Mouse (Mus musculus) hindbrain, postnatal 0 days (tissue): Measurements from ENCODE around the gene Sfmbt2. TPM values are rescaled to one million over a fixed set of nuclear protein-coding genes. Genes with fewer than 3 reads are reported as not detected.
"Not testable (repeated sequence)": the region's sequence is repeated elsewhere in the genome, so short reads cannot be mapped to it uniquely, and the experiment has no call there.

Experiments used
- ATAC-seq: fragments of 200-750 bp; cut with Nextera tagmentation; 2 replicates; pipeline ENCODE4 v1.8.0; 2017; ENCODE audit warnings: mild to moderate bottlenecking, moderate TSS enrichment, moderate library complexity
- DNase-seq: peaks from one replicate; pipeline ENCODE4 v3.0.0-alpha.2; 2015; ENCODE audit warnings: low spot score
- H3K27ac ChIP-seq: fragments of 300-500 bp; sonication (generic); 2 replicates; pipeline ENCODE4 v1.5.1; 2014; ENCODE audit warnings: mild to moderate bottlenecking
- H3K27me3 ChIP-seq: fragments of 300-500 bp; sonication (generic); 2 replicates; pipeline ENCODE4 v1.6.1; 2014; ENCODE audit warnings: low read length, mixed read lengths; ENCODE audit not compliant: insufficient read depth
- H3K36me3 ChIP-seq: fragments of 300-500 bp; sonication (generic); 2 replicates; pipeline ENCODE4 v1.6.1; 2014; ENCODE audit warnings: low read length, mixed read lengths; ENCODE audit not compliant: insufficient read depth
- H3K4me1 ChIP-seq: fragments of 300-500 bp; sonication (generic); 2 replicates; pipeline ENCODE4 v1.6.1; 2014; ENCODE audit warnings: antibody characterized with exemption, low read length, mixed read lengths; ENCODE audit not compliant: insufficient read depth
- H3K4me2 ChIP-seq: fragments of 300-500 bp; sonication (generic); 2 replicates; pipeline ENCODE4 v1.6.1; 2014; ENCODE audit warnings: low read depth, mild to moderate bottlenecking, low read length, moderate library complexity, mixed read lengths
- H3K4me3 ChIP-seq: fragments of 300-500 bp; sonication (generic); 2 replicates; pipeline ENCODE4 v1.5.1; 2014; ENCODE audit warnings: low read length
- H3K9ac ChIP-seq: fragments of 300-500 bp; sonication (generic); replicated peaks from 2 replicates; pipeline ENCODE4 v1.6.1; 2014; ENCODE audit warnings: mild to moderate bottlenecking, low read length, moderate library complexity, mixed read lengths
- H3K9me3 ChIP-seq: fragments of 300-500 bp; sonication (generic); 2 replicates; pipeline ENCODE4 v1.6.1; 2016; ENCODE audit warnings: low read length, mixed read lengths
- CTCF ChIP-seq: IDR thresholded peaks from 2 replicates; pipeline ENCODE4 v1.5.1; 2016; ENCODE audit warnings: antibody characterized with exemption, control low read depth, low read depth
- WGBS: fragments of 180-500 bp; shearing (Covaris S2); extraction: QIAGEN DNeasy Blood & Tissue Kit; methylation state at CpG from one replicate; pipeline ENCODE4 v1.1.7; 2014; 5-methylcytosine and 5-hydroxymethylcytosine counted together
- polyA plus RNA-seq: library from polyadenylated mRNA; unstranded; fragments of >200 nt; fragmentation: Nextera tagmentation; extraction: Ambion mirVana; gene quantifications from 2 replicates; pipeline ENCODE4 v1.2.1, GENCODE M21; 2015
- total RNA-seq: library from RNA; depleted of rRNA; stranded (reverse); fragments of >200 nt; gene quantifications from 2 replicates; pipeline ENCODE4 v1.2.3, GENCODE M21; 2014

Gene Sfmbt2
- total and polyA plus RNA-seq, 2 experiments from 2014 or later, result 5.2 to 6.8 TPM

DNA sequence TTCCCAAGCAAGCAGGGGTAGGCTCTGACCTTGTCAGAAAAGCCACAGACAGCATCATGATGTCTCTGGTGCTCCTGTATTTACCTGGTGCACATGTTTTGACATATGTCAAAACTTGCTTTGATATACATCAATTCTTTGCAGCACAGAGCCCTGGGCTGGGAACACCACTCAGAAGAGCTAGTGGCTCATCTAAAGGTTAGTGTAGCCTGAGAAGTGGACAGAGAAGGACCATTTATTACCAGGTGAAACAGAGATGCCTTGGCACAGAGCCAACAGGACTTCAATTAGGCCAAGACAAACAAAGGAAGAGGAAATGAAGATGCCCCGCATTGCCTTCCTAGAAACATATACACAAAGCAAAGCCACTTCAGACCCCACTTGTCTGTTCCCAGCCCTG, 30.3 kb upstream of the Sfmbt2 start:
- Histone ChIP-seq H3K9me3 (no peaks in the 10 kb centered on the region), H3K4me2 (no peak overlapping the region), H3K9ac (no peak overlapping the region), H3K36me3 (no peaks in the 10 kb centered on the region), H3K4me1 (no peaks in the 10 kb centered on the region), H3K27me3 (no peaks in the 10 kb centered on the region), H3K27ac (no peak overlapping the region), H3K4me3 (no peak overlapping the region)
- 77% methylated on average over 1 of the region's 1 CpGs for WGBS
- no peak for ATAC-seq
- no peak for TF ChIP-seq CTCF
- DNase-seq, result no peak

DNA sequence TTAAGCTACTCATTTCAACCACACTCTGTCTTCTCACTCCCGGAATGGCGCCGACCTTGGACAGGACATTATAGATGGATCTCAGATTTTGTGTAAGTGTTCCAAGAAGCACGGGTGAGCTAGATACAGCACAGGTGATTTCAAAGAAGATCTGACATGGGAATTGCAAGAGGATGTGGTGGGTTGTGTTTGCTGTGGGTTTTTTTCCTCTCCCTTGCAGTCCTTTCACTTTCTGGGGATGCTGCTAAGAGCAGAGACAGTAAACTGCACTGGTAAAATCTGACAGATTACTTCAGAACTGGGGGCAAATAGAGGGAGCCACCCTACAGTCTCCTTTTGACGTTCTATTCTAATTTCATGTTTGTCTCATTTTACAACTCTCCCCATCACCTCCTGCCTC, 26.8 kb upstream of the Sfmbt2 start:
- 85% methylated on average over 5 of the region's 5 CpGs for WGBS
- Histone ChIP-seq H3K4me3 (no peak overlapping the region), H3K4me1 (no peaks in the 10 kb centered on the region), H3K36me3 (no peaks in the 10 kb centered on the region), H3K4me2 (no peak overlapping the region), H3K27me3 (no peaks in the 10 kb centered on the region), H3K27ac (no peak overlapping the region), H3K9me3 (no peaks in the 10 kb centered on the region), H3K9ac (no peak overlapping the region)
- ATAC-seq, result no peak
- DNase-seq, result no peak
- no peak for TF ChIP-seq CTCF

DNA sequence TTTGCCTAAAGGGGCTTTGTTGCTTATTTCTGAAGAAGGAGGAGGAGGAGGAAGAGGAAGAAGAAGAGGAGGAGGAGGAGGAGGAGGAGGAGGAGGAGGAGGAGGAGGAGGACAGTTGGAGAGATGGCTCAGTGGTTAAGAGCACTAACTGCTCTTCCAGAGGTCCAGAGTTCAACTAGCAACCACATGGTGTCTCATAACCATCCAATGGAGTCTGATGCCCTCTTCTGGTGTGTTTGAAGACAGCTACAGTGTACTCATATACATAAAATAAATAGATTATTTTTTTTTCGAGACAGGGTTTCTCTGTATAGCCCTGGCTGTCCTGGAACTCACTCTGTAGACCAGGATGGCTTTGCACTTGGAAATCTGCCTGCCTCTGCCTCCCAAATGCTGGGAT, 26.2 kb upstream of the Sfmbt2 start:
- not testable (repeated sequence) for DNase-seq, H3K27ac ChIP-seq, H3K9ac ChIP-seq, H3K4me2 ChIP-seq, ATAC-seq, H3K4me1 ChIP-seq, H3K27me3 ChIP-seq, H3K4me3 ChIP-seq, H3K36me3 ChIP-seq, H3K9me3 ChIP-seq
- 100% methylated on average over 1 of the region's 1 CpGs for WGBS

DNA sequence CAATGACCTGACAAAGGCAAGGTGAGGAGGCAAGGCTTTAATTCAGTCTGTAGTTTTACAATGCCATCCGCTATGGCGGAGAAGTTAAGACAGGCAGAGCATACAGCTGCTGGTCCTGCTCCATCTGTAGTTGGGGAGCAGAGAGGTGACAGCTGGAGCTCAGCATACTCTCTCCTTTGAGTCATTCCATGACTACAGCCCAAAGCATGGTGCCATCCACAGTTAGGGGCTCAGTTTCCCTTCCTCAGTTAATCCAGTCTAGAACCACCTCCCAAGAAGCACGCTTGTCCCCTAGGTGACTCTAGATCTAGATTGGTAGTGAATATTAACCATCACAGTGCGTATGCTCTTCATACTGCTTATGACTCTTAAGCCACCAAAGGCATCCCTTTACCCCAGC, 23.1 kb upstream of the Sfmbt2 start:
- Histone ChIP-seq H3K9me3 (no peaks in the 10 kb centered on the region), H3K27me3 (no peaks in the 10 kb centered on the region), H3K4me1 (no peaks in the 10 kb centered on the region), H3K27ac (no peak overlapping the region), H3K36me3 (no peaks in the 10 kb centered on the region), H3K9ac (no peak overlapping the region), H3K4me2 (no peak overlapping the region), H3K4me3 (no peak overlapping the region)
- DNase-seq (no peak), ATAC-seq (no peak)
- no peak for TF ChIP-seq CTCF
- WGBS, result 91% methylated on average over 4 of the region's 4 CpGs

DNA sequence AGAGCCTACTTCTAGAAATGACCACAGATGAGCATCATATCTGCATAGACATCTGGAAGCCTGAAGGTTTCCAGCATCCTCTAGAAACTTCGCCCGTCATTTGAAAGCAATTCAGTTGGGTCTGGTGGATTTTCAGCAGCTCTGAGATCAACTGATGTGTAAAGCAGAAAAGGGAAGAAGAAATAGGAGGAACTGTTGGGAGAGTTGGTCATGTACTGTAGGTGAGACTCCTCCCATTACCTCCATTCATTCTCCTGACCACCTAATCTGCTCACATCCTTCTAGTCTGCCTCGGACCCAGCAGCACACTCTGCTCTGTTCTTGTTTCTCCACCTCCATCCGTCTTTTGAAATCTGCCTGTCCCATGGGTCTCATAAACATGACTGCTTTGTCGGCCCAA, 22.3 kb upstream of the Sfmbt2 start:
- no peak overlapping the region for H3K27ac ChIP-seq

DNA sequence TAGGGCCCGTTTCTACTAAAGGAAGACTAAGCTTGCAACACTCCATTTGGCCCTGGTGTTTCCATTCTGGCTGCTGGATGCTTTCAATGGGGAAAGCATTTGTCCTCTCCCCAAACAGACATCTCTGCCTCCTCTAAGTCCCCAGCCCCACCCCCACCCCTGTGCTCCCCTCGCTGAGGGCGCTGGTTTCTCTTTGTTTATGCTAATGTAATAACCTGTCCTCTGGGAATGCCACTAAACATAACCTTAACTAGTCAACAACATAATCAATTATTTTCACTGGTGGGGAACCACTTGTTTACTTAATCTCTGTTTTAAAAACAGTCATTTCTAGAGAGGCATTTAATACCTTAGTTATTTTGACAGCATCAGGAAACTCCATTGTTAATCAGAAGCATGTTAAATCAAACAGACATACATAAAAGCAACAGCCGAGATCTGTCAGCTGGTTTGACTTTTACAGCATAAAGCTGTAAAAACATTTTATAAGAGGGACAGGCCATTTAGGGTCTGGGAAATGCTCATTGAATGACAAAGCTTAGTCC, 20.0 kb upstream of the Sfmbt2 start:
- WGBS, result 23% methylated on average over 4 of the region's 4 CpGs
- H3K9ac ChIP-seq, result no peak overlapping the region
- no peak overlapping the region for H3K27ac ChIP-seq
- no peaks in the 10 kb centered on the region for H3K4me1 ChIP-seq
- ATAC-seq (no peak), DNase-seq (no peak)
- no peaks in the 10 kb centered on the region for H3K36me3 ChIP-seq
- H3K4me2 ChIP-seq, result no peak overlapping the region
- H3K27me3 ChIP-seq, result no peaks in the 10 kb centered on the region
- no peaks in the 10 kb centered on the region for H3K9me3 ChIP-seq
- H3K4me3 ChIP-seq, result no peak overlapping the region
- no peak for TF ChIP-seq CTCF

More for the DNA sequence above, 22.3 kb upstream of the Sfmbt2 start:
- TF ChIP-seq CTCF, result no peak
- ATAC-seq, result no peak
- Histone ChIP-seq H3K4me2 (no peak overlapping the region), H3K27me3 (no peaks in the 10 kb centered on the region), H3K9me3 (no peaks in the 10 kb centered on the region), H3K9ac (no peak overlapping the region), H3K4me1 (no peaks in the 10 kb centered on the region), H3K4me3 (no peak overlapping the region), H3K36me3 (no peaks in the 10 kb centered on the region)
- DNase-seq, result no peak
- 87% methylated on average over 5 of the region's 5 CpGs for WGBS

DNA sequence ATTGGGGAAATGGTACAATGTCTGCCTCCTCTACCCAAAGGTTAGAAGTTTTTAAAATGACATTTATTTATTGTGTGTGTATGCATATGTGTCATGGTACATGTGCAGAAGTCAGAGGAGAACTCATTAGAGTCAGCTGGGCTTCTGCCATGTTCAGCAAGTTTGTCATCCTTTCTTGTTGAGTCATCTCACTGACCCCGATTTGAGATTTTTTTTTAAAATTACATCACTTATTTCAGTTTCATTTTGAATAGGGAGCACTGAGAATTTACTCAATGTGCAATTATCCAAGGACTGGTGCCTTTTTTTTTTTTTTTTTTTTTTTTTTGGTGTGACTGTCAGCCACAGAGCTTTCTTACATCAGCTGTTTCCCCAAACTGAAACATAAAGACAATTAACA, 19.2 kb upstream of the Sfmbt2 start:
- no peak overlapping the region for H3K4me3 ChIP-seq
- ATAC-seq, result no peak
- WGBS, result 85% methylated on average over 1 of the region's 1 CpGs
- no peak for DNase-seq
- no peak overlapping the region for H3K27ac ChIP-seq
- TF ChIP-seq CTCF, result no peak
- H3K9ac ChIP-seq, result no peak overlapping the region
- no peaks in the 10 kb centered on the region for H3K36me3 ChIP-seq
- no peak overlapping the region for H3K4me2 ChIP-seq
- no peaks in the 10 kb centered on the region for H3K9me3 ChIP-seq
- H3K27me3 ChIP-seq, result no peaks in the 10 kb centered on the region
- H3K4me1 ChIP-seq, result no peaks in the 10 kb centered on the region
